8 mouse cellular contexts compared by ENCODE assay signal in the genomic region with DNA sequence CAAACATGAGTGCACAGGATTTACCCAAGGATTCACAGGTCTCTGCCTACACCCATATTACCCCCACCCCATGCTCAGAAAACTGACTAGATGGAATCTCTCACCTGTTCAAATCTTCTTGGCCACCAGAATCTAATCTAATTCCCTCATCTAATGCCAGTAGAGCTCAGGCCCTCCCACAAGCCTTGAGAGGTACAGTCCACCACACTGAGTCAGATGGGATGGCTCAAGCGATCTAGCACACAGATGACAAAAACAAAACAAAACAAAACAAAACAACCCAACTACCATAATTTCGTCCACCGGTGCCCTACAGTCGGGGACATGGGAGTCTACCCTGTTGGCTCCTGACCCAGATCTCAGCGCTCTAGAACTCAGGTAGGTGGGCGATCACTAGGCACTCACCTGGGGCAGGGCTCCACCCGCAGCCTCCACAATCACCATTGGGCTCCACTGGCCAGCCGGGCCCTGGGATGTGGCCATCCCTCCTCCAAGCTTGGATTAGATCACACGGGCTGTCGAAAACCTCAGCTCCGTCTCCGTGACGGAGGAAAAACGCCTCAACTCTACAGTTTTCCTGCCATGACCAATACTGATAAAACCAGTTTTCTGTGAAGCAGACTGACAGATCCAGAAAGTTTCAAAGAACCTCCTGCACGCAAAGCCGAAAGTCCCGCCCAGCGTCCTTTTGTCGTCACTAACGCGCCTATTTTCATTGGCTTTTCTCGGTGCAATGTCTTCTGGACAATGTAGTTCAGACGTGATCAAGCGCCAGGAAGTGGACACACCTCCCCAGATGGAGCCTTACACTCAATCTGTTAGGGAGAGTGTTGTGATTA. TPM values are rescaled to one million over a fixed set of nuclear protein-coding genes. Genes with fewer than 3 reads are reported as not detected.
DNase-seq lines count a peak whose midpoint lies in the region; ATAC-seq and TF ChIP-seq lines count a peak whose summit lies in the region.
"Not testable (repeated sequence)": the region's sequence is repeated elsewhere in the genome, so short reads cannot be mapped to it uniquely, and the experiment has no call there.

A gene (minus strand): TSS at position 686 of the 839 bp plus-strand sequence.

- 0 out of 2 replicates have a peak, but pooled peaks have one; percentile 58 for ATAC-seq in forebrain, embryonic 13.5 days
- ATAC-seq in liver, embryonic 14.5 days (ENCODE audit: insufficient read depth) = 0 out of 2 replicates have a peak, but pooled peaks have one; percentile 28
- ATAC-seq in stomach, postnatal 0 days (ENCODE audit: low FRiP score, low TSS enrichment) = not testable (repeated sequence)

- not testable (repeated sequence) for H3K27ac ChIP-seq in forebrain, embryonic 13.5 days; liver, embryonic 14.5 days
- peak within 1 kb of the TSS; percentile 69 for H3K27ac ChIP-seq in stomach, postnatal 0 days (replicated peaks)

- not testable (repeated sequence) for H3K27me3 ChIP-seq in forebrain, embryonic 13.5 days; liver, embryonic 14.5 days (ENCODE audit: control insufficient read depth, insufficient read depth, low read length); stomach, postnatal 0 days (ENCODE audit: control insufficient read depth, insufficient read depth, low read length)

- TF ChIP-seq CTCF in liver, embryonic 14.5 days (IDR thresholded peaks at IDR 0.05; ENCODE audit: low read depth); stomach, postnatal 0 days (IDR thresholded peaks at IDR 0.05; ENCODE audit: low read depth): not testable (repeated sequence)

- H3K9ac ChIP-seq in forebrain, embryonic 13.5 days = peak within 1 kb of the TSS; percentile 51
- H3K9ac ChIP-seq in liver, embryonic 14.5 days (replicated peaks) = peak within 1 kb of the TSS; percentile 38
- peak within 1 kb of the TSS; percentile 52 for H3K9ac ChIP-seq in stomach, postnatal 0 days (ENCODE audit: low read length)

- peak within 1 kb of the TSS; percentile 65 for H3K4me2 ChIP-seq in forebrain, embryonic 13.5 days
- peak within 1 kb of the TSS; percentile 61 for H3K4me2 ChIP-seq in liver, embryonic 14.5 days (ENCODE audit: low read depth)
- peak within 1 kb of the TSS; percentile 53 for H3K4me2 ChIP-seq in stomach, postnatal 0 days (replicated peaks; ENCODE audit: low read depth)

- H3K4me1 ChIP-seq in forebrain, embryonic 13.5 days; liver, embryonic 14.5 days (replicated peaks; ENCODE audit: control insufficient read depth in 2 of 2, insufficient read depth in 2 of 2, low read length in 1 of 2); stomach, postnatal 0 days (replicated peaks; ENCODE audit: control insufficient read depth, insufficient read depth): not testable (repeated sequence)

- not testable (repeated sequence) for H3K9me3 ChIP-seq in forebrain, embryonic 13.5 days (replicated peaks); liver, embryonic 14.5 days (ENCODE audit: control insufficient read depth, low read length); stomach, postnatal 0 days (ENCODE audit: control insufficient read depth, low read length)

- peak within 1 kb of the TSS; percentile 47 for H3K4me3 ChIP-seq in forebrain, embryonic 13.5 days
- H3K4me3 ChIP-seq in liver, embryonic 14.5 days (ENCODE audit: insufficient read depth in 1 of 2, low read depth in 2 of 2, low read length in 2 of 2) = peak within 1 kb of the TSS; percentile 53 to 83
- H3K4me3 ChIP-seq in stomach, postnatal 0 days (ENCODE audit: low read depth, low read length) = peak within 1 kb of the TSS; percentile 45

- TF ChIP-seq EP300 in liver, embryonic 14.5 days (IDR thresholded peaks at IDR 0.05; ENCODE audit: low read depth); stomach, postnatal 0 days (optimal IDR thresholded peaks at IDR 0.05): not testable (repeated sequence)

- peak; percentile 27 to 52 for DNase-seq in CD8-positive naive resting alpha-beta T cell, adult 2 months (ENCODE audit: low read depth in 2 of 2, low spot score in 2 of 2)
- DNase-seq in cerebellum, adult 11-12 months = peak; percentile 46
- peak; percentile 43 for DNase-seq in heart, postnatal 4 days
- peak; percentile 53 to 55 for DNase-seq in kidney, postnatal 4 days
- DNase-seq in liver, embryonic 14.5 days (ENCODE audit: low read depth in 3 of 3, low spot score in 3 of 3) = peak in 1 of 3 experiments; percentile 31
- DNase-seq in natural killer cell, adult 2 months (ENCODE audit: low spot score in 2 of 2) = peak; percentile 38 to 42
- DNase-seq in stomach, postnatal 0 days (ENCODE audit: low spot score) = peak; percentile 30

- 3% methylated on average over 24 of the region's 24 CpGs for WGBS in forebrain, embryonic 13.5 days
- WGBS in liver, embryonic 14.5 days (ENCODE audit: insufficient replicate concordance) = 2% methylated on average over 24 of the region's 24 CpGs
- 3% methylated on average over 24 of the region's 24 CpGs for WGBS in stomach, postnatal 0 days

- H3K36me3 ChIP-seq in forebrain, embryonic 13.5 days (ENCODE audit: poor library complexity, severe bottlenecking) = peaks cover 16% of the 10 kb centered on the region
- H3K36me3 ChIP-seq in liver, embryonic 14.5 days (replicated peaks; ENCODE audit: control insufficient read depth, insufficient read depth, low read depth); stomach, postnatal 0 days (ENCODE audit: control insufficient read depth, insufficient read depth, low read length): not testable (repeated sequence)

RNA-seq across cellular contexts. Expression of the gene that starts here (rescaled TPM):
- 8.9 and 10.3 TPM in 2 replicates for polyA plus RNA-seq in forebrain, embryonic 13.5 days (2015; fragmentation: Nextera tagmentation; extraction: Ambion mirVana)
- 1 to 10 TPM; 2.8 to 2.9 TPM for total RNA-seq in heart, postnatal 4 days (2021)
- 0.51 and 0.74 TPM in 2 replicates for polyA plus RNA-seq in liver, embryonic 14.5 days (2012; rRNA removed)
- 1.3 and 1.5 TPM in 2 replicates for polyA plus RNA-seq in liver, embryonic 14.5 days (2014; fragmentation: Nextera tagmentation; extraction: Ambion mirVana)
- 6.9 and 7.4 TPM in 2 replicates for polyA plus RNA-seq in stomach, postnatal 0 days (2015; fragmentation: Nextera tagmentation; extraction: Ambion mirVana)
